Mouse (Mus musculus): ENCODE results near the gene App.
A peak's percentile ranks its signal among the peaks of the same experiment; 100 is the strongest.

App gene

DNA sequence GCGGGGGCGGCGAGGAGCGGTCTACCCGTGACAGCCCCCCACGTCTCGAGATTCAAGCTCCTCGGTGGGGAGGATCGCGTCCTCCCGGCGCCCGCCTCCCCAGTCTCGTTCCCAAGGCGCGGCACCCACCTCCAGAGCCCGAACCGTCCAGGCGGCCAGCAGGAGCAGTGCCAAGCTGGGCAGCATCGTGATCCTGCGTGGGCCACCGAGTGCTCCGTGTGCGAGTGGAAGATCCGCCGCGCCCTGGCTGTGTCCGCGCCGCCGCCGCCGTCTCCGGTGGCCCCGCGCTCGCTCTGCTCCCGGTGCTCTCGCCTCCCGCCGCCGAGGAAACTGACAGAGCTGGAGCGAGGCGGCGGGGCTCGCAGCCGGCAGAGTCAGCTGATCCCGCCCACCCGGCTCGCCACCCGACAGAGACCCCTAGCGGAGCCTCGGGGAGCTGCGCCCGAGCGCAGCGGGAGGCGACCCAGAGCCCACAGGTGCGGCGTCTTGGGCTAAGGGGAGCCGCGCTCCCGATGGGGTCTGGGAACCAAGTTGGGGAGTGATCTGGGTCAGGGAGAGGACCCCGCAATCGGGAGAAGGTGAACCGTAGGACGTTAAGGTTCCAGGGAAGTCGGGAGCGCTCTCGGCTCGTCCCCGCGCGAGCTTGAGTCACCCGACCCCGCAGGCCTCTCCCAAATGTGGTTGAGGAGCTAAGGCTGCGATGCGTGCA lies at the start of gene App:
Gene App (minus strand): TSS at position 394 of the 709 bp plus-strand sequence.
- peak; percentile 93 for DNase-seq (ENCODE audit: low spot score)

DNA sequence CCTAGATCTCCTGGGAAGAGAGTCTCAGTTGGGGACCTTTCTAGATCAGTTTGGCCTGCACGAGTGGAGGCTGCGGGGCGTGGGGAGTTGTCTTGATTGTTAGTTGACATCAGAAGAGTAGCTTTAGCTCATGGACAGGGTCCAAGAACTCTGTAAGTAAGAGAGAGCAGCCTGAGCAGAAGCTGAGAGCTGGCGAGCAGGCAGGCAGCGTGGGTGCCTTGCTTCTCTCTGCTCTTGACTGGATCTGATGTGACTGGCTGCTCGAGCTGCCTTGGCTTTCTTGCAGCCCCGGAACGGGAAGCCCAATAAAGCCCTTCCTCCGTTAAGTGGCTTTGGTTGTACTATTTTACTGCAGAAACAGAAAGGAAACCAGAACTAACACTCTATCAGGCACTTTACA lies 42.3 kb upstream of the App start:
- no peak for DNase-seq (ENCODE audit: low spot score)

DNA sequence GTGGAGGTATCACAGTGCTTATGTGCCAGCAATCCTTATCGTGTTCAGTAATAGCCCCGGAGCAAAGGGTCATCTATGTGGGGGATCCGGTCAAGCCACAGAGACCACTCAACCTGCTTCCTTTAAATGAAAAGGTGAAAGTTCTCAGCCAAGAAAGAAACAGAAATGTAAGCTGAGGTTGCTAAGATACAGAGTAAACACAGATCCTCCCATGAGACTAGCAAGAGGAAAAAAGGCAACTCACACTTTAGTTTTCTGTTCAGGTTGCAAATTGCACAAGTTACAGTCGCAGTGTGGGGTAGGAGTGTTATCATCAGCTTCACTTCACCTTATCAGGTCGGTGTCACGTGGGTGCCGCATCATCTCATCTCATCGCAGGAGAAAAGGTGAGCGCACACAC lies 41.6 kb upstream of the App start:
- DNase-seq (ENCODE audit: low spot score): no peak

DNA sequence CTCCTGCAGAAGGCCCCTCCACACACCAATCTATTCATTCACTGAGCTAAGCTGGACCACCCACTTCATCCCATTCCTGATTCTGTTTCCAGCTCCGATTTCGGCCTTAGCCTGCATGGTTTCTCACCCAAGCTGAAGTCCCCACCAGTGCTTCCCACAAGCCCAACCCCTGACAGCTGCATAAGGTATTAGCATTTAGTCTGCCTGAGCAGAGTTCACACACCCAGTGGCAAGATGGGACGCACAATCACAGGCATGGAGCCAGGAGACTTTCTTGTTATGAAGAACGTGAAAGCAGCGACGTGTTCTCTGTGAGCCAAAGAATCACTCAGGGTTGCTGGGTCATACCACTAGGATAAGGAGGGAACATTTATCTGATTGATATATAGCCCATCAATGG lies 22.1 kb upstream of the App start:
- DNase-seq (ENCODE audit: low spot score): no peak

DNA sequence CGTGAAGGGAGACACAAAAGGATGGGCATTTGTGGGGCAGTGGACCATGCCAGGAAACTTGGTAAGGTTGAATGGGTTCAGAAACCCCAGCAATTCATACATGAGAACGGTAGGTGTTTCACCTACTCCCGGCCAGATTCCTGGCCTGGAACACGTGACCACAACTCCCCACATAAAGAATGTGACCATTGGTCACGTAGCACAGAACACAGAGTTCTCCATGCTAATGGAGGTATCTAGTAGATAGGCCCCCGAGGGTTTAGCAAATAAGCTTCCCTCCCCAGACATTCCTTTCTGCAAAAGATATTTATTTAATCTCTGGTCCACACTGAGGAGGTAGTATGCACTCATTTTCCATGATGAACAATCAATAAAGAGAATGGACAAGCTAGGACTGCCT lies 21.6 kb upstream of the App start:
- no peak for DNase-seq (ENCODE audit: low spot score)

DNA sequence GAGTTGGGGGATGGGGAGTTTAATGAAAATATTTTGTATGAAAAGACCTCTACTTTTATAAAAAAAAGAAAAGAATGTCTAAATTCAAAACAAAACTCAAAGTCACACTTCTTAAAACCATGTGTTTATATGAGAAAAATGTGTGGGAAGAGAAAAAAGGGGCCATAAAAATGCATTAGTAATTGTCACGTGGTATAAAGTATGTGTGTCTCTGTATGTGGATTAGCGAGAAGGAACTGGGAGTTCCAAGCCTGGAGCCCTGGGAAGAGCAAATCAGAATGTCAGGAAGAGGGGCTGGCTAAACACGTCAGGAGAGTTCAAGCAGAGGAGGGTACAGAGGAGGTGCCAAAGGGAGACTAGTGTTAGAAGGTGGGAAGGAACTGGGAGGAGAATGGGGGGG lies 7.9 kb upstream of the App start:
- DNase-seq (ENCODE audit: low spot score): no peak

DNA sequence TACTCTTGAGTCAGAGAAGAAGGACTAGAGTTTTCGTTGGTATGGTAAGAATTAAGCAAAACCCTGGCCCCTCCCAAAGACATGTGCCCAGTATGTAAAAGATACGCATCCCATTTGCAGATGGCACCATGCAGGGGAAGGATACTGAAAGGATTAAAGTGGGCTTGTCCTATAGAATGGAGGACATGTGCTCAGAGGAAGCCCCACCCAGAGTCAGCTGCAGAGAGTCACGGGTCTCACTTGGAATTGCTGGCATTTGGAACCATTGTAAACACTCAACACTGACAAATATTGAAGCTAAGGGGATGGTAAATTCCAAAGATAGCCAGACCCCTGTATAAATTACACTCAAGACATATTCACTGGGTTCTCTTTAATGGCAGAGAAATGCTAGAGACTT lies 7.1 kb upstream of the App start:
- DNase-seq (ENCODE audit: low spot score): no peak

DNA sequence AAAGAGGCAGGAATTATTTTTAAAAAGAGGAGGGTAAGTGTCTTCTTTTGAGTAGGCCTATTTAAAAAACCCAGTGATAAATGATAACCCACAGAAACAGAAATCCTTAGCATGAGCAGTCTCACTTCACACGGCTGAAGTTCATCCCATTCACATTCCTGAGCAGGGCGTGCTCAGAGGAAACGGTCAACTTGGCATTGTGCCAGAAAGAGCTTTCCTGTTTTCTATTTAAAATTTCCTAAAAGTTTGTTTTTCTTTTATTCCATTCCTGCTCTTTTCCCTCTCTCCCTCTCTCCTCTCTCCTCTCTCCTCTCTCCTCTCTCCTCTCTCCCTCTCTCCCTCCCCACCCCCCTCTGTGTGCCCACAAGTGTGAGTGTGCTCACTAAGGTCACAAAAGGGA lies 3.1 kb upstream of the App start:
- no peak for DNase-seq (ENCODE audit: low spot score)

DNA sequence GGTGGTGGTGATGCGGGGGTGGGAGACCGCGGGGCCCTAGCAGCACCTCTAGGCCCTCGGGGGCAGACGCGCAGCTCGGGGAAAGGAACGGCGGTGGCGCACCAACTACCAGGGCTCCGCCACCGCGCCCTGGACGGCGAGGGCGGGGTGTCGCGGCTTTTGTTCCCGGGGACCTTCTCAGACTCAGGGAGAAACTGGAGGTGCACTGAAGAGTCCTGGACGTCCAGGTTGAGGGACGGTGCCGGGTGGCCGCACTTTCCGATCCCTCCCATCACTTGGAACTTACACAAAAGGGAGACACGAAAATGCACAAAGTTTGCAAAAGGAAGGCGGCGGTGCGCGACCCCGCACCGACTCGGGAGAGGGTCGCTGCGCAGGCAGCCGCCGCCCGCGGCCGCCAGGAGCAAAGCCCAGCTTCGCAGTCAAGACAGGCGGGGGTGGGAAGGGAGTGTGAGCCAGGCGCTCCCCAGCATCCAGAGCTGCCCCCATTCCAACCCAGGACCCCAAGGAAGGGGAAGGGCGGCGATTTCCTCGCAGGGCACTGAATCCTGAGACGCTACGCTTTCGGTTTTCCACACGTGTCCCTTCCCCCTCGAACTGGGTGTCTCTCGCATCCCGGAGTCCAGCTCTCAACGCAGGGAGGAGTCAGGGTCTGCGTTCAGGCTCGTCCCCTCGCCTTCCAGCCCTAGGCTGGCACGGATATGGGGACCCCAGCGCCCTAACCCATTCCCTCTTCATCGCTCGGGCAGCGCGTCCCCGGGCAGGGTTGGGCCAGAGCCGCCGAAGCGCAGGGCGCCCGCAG lies 794 bp downstream of the App start:
- peak; percentile 71 for DNase-seq (ENCODE audit: low spot score)

DNA sequence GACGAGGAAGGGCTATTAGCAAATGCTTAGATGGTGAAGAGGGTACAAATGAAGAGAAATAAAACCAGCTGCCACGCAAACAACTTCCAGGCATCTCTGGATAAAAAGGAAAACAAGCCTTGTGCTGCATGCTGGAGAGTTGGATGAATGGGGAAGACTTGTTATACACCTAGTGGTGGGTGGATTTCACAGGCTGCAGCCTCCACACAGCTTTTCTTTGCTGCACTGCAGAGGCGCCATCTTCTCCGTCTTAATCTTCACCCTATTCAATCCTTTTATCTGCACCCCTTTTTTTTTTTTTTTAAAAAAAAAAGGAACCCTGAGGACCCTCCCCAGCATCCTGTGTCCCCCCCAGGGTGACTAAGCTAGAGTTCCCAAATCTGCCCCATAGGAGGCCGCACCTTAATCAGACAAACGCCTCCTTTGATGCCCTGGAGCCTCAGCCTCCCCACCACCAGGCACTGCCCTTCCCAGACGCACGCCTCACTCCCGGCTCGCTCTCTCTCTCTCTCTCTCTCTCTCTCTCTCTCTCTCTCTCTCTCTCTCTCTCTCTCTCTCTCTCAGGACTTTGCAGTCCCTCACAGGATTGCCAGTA lies 1.5 kb downstream of the App start:
- peak; percentile 33 for DNase-seq (ENCODE audit: low spot score)

DNA sequence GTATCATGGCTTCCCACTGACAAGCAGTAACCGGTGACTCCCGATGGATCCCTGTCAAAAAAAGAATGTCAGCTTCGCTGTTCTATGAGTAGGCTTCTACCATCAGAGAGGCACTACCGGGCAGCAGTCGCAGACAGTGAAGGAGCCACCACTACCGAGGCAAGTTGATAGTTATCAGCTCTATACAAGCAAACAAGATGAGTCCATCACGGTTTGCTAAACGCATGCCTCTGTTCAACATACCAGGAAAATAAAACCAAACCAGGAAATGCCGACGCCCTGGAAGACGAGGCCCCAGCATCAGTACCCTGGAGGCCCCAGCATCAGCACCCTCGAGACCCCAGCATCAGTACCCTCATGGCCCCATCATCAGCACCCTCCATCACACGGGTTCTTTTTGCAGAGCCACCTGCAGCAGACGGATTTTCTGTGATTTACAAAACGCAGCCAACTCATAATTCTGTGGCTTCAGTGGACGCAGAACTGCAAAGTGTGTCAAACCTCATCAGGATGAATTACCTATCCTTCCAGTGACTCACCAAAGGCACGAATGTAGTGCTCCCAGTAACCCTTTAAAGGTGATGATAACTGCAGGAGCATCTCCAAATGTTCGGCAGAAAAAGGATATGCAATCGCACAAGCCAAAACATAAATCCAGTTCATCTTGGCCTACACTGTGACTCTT lies 2.6 kb downstream of the App start:
- DNase-seq (ENCODE audit: low spot score): no peak

DNA sequence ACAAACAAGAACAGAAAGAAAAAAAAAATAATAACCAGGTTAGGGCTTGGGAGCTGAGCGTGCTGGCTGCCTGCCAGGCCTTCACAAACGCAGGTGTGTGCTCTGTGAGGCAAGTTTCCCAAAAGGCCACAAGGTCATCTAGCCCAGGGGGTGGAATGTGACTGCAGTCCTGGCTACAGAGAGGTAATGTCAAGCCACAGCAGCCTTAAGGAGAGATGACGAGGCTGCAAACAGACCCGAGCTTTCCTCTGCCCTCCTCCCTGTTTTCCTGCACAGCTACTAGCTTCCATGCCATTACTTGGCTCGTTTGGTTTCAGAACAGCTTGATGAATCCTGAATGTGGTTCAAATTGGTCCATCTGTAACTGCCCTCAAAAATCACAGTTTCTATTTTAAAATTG lies 4.7 kb downstream of the App start:
- no peak for DNase-seq (ENCODE audit: low spot score)

DNA sequence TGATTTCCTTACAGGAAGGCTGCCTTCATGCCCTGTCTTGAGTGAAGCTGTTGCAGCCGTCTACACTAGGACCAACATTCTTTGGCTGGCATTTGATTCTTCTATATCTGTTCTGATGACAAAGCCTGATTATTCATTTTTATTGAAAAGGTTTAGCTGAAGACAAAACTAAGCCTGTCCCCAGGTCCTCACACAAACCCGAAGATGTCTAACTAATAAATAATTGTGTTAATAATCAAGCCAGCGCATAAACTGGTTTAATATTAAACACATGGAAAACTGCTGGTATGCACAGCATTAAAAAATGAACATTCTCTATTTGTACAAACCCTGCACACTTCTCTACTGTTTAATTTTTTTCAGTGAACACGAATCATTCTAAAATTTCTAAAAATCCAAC lies 7.4 kb downstream of the App start:
- no peak for DNase-seq (ENCODE audit: low spot score)

DNA sequence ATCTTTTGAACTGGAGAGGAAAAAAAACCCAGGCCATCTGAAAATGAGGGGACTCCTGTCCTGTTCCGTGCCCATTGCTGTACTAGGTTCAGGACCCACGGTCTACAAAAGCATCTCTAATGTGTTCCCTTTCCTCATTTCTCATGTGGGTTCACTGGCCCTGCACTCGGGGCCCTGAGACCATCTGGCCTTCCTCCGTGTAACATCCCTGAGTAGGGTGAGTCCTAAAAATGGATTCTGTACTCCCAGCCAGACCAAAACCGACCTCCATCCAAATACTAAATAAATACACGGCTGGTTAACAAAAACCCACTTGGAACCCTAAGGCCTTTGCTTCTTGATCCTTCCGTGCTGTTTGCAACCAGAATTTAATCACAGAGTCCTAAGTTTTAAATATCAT lies 7.9 kb downstream of the App start:
- DNase-seq (ENCODE audit: low spot score): no peak

DNA sequence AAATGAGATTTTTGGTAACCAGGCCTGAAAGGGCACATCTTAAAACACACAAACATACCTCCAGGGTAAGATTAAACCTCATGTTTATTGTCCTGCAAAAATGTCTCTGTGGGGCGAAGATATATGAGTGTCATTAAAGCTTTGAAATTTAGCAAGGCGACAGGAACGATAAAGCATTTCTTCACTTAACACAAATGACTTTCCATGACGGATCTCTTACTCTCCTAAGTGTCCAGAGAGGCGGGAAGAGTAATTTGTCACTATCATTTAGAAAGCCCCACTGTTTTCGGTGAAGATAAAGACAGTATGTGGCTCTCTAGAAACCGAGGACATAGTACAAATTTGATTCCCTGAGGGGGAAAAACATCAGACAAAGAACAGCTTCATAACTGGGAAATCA lies 8.4 kb downstream of the App start:
- no peak for DNase-seq (ENCODE audit: low spot score)

DNA sequence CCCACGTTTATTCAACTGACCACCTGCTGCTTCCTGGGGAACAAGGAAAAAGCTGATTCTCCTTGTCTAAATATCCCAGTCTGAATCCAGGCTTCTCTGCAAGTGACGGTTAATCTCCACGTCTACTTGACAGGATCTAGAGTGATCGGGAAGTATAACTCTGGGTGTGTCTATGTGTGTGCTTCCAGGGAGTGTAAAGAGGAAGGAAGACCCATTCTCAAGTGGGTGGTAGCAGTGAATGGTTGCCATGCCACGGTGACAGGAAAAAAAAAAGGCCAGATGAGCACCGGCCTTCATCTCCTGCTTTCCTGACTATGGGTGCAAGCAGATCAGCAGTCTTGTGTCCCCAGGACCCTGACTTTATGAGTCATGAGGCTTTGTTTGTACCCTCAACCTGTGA lies 10.8 kb downstream of the App start:
- DNase-seq (ENCODE audit: low spot score): no peak

DNA sequence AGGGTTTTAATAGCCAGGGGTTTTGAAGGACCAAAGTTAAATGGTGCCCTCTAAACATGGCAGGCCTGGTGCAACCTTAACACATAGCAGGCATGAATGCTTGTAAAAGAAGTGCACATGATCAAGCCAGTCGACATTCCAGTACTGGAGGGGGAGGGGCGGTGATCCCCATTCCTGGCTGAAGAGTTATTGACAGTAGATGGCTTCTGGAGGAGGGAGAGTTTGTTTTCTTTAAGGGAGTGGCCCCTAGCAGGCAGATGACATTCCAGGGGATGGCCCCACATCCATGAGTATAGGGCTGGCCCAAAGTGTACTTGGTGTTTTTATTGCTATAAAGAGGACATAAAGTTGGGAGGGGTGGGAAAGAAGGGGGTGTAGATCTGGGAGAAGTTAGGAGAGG lies 13.4 kb downstream of the App start:
- no peak for DNase-seq (ENCODE audit: low spot score)

DNA sequence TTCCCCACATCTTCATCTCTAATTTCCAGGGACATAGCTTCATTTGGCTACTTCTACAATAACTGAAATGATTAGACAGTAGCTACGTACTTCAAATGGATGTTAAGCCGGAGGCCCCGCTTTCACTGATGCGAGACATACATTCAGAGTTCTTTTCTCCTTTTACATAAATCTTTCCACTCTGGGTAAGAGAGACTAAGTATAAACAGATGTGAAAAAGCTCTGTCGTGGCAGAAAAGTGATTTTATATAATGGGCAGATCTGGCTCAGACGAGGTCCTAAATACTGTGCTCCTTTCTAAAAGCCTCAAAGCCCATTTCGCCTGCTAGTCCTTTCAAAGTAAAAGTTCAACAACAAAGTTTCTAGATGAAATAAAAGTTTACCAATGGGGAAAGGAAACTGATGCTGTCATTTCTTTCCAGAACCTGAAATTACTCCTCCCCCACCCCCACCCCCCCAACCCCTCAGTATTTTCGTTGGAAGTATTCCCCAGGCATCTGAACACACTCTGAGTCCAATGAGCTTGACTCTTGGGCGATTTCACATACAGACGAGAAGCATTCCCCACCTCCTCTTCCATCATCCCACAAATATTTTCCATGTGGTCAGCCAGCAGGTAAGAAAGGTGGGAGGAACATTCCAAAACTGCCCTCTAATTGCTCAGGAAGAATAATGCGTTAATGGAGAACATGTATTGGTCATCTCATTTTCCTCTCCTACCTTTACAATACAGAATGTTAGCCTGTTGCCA lies 15.6 kb downstream of the App start:
- DNase-seq (ENCODE audit: low spot score): no peak

DNA sequence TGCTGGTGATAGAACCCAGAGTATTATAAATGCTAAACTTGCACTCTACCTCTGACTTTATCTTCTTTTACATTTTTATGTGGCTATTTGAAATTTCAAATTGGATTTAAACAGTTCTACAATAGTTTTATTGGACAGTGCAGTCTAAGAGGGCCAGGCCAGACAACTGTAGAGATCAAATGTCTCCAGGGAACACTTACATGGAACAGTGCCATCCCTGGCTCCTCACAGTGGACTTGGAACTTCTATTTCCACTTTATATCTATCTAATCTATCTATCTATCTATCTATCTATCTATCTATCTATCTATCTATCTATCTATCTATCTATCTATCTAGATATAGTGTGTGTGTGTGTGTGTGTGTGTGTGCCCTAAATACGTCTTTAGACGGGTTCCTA lies 16.4 kb downstream of the App start:
- DNase-seq (ENCODE audit: low spot score): no peak

DNA sequence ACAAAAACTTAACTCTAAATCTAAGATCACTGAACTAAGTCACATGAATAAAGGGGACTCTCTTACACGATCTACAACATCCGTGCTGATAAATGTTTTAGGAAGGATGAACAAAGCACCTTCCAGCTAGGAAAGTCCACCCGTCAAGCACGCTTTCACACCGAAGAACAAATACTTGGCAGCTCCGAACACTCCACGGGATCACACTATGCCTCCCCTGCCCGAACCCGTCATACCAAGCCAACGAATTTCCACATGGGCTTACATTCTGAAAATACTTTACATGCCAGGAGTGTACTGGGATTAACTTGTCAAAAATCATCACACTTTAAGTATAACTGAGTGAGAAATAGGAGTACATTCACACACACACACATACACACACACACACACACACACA lies 17.7 kb downstream of the App start:
- no peak for DNase-seq (ENCODE audit: low spot score)

DNA sequence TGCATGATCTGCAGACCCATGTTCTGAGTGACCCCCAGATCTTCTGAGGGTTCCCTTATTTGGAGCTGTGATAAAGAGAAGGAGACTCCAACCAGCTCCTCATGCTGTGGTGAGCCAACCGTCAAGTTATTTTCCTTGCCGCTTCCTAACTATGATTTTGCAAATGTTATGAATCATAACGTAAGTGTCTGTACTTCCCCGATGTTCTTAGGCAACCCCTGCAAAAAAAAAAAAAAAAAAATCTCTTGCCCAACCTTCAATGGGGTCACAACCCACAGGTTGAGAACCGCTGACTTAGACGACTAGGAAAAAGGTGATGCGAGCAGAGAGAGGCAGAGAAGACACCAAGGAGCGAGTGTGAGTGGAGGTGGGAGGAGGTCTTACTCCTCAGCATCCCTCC lies 21.1 kb downstream of the App start:
- DNase-seq (ENCODE audit: low spot score): no peak

DNA sequence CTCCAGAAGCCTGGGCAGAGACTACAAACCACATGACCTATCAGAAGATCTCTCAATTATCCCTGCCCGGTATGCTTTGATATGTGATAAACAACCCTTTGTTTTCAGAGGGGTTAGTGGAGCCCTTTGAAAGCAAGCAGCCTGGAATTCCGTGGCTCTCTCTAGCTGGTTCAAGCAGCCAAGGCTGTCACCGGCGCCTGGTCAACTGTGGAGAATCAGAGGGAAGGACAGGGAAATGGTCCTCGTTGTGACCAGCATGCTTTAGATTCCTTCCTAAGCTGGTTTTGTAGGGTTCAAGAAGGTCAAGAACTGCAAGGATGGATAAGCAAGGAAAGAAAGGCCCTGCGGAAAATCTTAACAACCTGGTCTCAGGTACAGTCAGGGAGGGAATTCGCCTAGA lies 21.9 kb downstream of the App start:
- DNase-seq (ENCODE audit: low spot score): no peak
